Mouse (Mus musculus): Measurements from ENCODE around the gene Nfkbil1. TPM values are rescaled to one million over a fixed set of nuclear protein-coding genes. Genes with fewer than 3 reads are reported as not detected.
A peak's percentile ranks its signal among the peaks of the same experiment; 100 is the strongest.

Nfkbil1 gene
- 15.5 and 15.7 TPM in 2 replicates for polyA plus RNA-seq (2012; ENCODE audit: insufficient read depth, insufficient read length, missing spikeins)

DNA sequence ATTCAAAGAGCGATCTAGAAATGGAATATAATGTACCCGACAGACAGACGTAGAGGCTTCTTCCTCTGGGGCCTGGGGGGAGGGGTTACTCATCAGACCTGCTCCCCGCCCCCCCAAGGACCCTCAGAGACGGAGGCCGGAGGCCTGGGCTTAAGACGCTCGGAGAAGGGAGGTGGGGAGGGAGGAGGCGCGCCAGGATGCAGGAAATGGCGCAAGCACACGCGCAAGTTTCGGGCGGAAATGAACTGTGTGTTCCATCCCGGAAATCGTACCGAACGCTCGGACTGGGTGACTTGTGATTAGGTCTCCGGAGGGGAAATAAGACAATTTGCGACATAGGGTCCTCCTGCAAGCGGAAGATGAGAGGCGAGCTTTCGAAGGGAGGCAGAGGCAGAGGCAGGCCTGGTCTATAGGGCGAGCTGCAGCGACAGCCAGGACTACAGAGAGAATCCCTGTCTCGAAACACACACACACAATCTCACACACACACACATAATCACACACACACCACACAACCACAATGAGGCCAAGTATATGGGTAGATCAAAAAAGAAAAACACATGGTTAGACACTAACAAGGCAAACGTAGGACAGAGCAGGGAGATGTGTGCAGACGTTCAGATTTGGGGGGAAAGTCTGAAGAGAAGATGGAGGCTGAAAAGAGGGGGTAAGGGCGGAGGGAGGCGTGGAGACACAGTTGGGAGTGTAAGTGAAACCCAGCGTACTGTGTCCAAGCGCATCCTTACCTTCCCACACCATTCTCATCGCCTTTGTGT is at the start of gene Nfkbil1:
Gene Nfkbil1, minus strand, starts transcription at position 179 of the 776 bp plus-strand sequence.
- Histone ChIP-seq H3K4me3 (ENCODE audit: insufficient read depth, low read length) (peak within 1 kb of the TSS; percentile 87), H3K4me1 (ENCODE audit: control insufficient read depth, insufficient read depth, low read length) (peaks cover 36% of the 10 kb centered on the region), H3K27ac (ENCODE audit: insufficient read depth, low read depth, low read length) (peak within 1 kb of the TSS; percentile 92)
- no peak for TF ChIP-seq CTCF (IDR thresholded peaks at IDR 0.05; ENCODE audit: low read depth, low read length)
- TF ChIP-seq POLR2A (IDR thresholded peaks at IDR 0.05; ENCODE audit: borderline replicate concordance, low read depth, low read length): no peak

DNA sequence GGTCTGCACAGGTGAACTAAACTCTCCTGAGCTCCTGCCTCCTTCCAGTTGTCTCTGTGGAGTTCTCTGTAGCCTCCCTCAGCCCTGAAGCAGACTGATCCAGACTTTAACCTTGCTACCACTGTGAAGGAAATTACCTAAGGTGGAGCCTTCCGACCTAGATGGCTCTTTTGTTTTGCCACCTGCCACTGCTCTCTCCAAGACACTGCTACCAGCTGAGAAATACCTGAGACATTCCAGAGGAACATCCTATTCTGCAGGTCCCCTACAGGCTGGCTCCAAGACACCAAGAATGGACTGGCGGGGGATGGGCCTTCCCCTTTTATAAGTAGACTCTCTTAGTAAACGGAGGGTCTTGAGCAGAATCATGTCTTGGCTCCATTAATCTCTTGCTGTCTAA is 44.7 kb upstream of the Nfkbil1 start:
- peaks cover under 1% of the 10 kb centered on the region for H3K4me1 ChIP-seq (ENCODE audit: control insufficient read depth, insufficient read depth, low read length)
- H3K27ac ChIP-seq (ENCODE audit: insufficient read depth, low read depth, low read length): no peak overlapping the region
- TF ChIP-seq POLR2A (IDR thresholded peaks at IDR 0.05; ENCODE audit: borderline replicate concordance, low read depth, low read length): no peak
- no peak for TF ChIP-seq CTCF (IDR thresholded peaks at IDR 0.05; ENCODE audit: low read depth, low read length)
- H3K4me3 ChIP-seq (ENCODE audit: insufficient read depth, low read length): no peak overlapping the region

DNA sequence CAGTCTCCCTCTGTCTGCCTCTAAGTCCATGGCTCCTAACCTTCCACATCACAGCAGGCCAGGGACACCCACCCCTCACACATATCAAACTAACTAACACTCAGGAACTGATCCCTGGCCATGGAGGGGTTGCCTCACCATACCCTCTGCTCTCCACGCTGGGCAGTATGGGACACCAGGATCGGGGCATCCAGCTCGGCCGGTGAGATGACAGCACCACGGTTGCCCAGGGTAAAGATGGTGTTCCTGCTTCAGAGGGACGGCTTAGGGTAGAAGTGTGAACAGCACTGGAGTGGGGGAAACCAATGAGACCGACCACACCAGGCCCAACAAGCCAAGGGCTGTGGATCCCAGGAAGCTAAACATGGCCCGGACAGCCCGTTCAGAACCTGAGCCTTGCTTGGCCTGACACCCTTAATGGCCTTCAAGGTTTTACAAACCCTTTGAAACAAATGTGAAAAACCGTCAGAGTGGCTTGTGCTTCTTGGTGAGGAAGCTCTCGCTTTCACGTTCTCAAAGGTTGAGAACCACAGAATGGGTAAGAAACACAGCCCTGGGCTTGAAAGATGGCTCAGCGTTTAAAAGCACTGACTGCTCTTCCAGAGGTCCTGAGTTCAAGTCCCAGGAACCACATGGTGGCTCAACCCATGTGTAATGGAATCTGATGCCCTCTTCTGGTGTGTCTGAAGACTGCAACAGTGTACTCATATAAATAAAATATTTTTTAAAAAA is 43.5 kb upstream of the Nfkbil1 start:
- H3K27ac ChIP-seq (ENCODE audit: insufficient read depth, low read depth, low read length): no peak overlapping the region
- TF ChIP-seq POLR2A (IDR thresholded peaks at IDR 0.05; ENCODE audit: borderline replicate concordance, low read depth, low read length) (no peak), CTCF (IDR thresholded peaks at IDR 0.05; ENCODE audit: low read depth, low read length) (no peak)

DNA sequence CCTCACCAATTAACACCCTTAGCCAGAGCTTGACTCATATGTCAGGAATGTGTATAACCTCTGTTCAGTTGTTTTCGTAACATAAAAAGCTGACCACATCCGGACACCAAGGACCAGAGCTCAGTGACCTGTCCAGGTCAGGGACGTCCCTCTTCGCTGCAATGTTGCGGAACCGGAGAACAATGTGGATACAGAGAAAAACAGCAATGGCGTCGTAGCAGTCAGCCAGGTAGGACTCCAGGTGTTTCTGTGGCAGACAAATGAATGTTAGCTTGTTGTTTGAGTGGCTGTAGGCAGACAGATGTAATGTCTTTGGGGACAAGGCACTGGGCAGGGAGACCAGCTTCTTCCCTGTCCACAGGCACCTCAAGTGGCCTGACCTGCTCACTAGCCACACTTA is 42.5 kb upstream of the Nfkbil1 start:
- TF ChIP-seq POLR2A (IDR thresholded peaks at IDR 0.05; ENCODE audit: borderline replicate concordance, low read depth, low read length): no peak
- TF ChIP-seq CTCF (IDR thresholded peaks at IDR 0.05; ENCODE audit: low read depth, low read length): no peak

More for the DNA sequence above, 43.5 kb upstream of the Nfkbil1 start:
- Histone ChIP-seq H3K4me1 (ENCODE audit: control insufficient read depth, insufficient read depth, low read length) (peaks cover 8% of the 10 kb centered on the region), H3K4me3 (ENCODE audit: insufficient read depth, low read length) (no peak overlapping the region)

DNA sequence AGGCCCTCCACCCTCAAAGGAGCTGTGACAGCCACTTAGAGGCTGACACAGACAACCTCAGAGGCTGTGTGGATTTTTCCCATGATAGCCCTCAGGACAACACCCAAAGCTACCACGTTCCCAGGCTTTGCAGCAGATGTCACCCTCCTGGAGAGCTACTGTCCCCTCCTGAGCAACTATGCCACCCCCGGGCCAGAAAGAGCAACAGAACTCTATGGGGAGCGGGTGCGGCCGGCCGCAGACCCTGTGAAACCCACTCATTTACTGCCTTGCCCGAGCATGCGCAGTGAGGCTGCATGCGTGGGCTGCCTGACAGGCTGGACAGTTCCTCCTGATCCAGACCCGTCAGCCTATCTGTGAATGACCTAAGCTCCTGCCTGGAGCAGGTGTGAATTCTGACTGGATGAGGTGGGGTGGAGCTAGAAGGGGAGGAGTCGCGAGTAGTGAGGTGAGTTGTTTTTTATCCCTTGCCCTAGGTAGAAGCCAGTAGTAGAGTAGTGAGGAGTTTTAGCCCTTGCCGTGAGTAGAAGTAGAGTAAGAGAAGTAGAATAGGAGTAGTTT is 40.8 kb upstream of the Nfkbil1 start:
- Histone ChIP-seq H3K4me3 (ENCODE audit: insufficient read depth, low read length) (no peak overlapping the region), H3K4me1 (ENCODE audit: control insufficient read depth, insufficient read depth, low read length) (peaks cover 8% of the 10 kb centered on the region), H3K27ac (ENCODE audit: insufficient read depth, low read depth, low read length) (no peak overlapping the region)
- no peak for TF ChIP-seq CTCF (IDR thresholded peaks at IDR 0.05; ENCODE audit: low read depth, low read length)
- no peak for TF ChIP-seq POLR2A (IDR thresholded peaks at IDR 0.05; ENCODE audit: borderline replicate concordance, low read depth, low read length)

More for the DNA sequence above, 42.5 kb upstream of the Nfkbil1 start:
- Histone ChIP-seq H3K4me3 (ENCODE audit: insufficient read depth, low read length) (no peak overlapping the region), H3K4me1 (ENCODE audit: control insufficient read depth, insufficient read depth, low read length) (peaks cover 8% of the 10 kb centered on the region), H3K27ac (ENCODE audit: insufficient read depth, low read depth, low read length) (no peak overlapping the region)

DNA sequence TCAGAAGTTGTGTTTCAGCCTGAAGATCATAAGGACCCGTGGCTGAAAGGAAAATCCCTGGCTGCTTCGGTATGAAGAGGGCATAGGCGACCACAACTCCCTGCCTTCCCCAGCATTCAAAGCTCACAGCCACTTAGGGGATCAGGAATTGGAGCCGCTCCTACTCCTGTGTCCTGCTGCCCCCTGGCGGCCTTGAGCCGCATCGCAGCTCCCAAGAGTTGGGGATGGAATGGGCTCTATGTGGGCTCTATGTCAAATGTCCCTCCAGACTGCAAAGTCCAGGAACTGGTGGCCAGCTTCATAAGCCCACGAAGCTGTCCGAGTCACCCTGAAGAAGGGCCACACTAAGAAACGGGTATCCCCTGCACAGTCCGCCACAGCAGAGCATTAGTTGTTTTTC is 39.2 kb upstream of the Nfkbil1 start:
- Histone ChIP-seq H3K27ac (ENCODE audit: insufficient read depth, low read depth, low read length) (no peak overlapping the region), H3K4me1 (ENCODE audit: control insufficient read depth, insufficient read depth, low read length) (peaks cover 9% of the 10 kb centered on the region), H3K4me3 (ENCODE audit: insufficient read depth, low read length) (no peak overlapping the region)
- TF ChIP-seq CTCF (IDR thresholded peaks at IDR 0.05; ENCODE audit: low read depth, low read length) (peak; percentile 67), POLR2A (IDR thresholded peaks at IDR 0.05; ENCODE audit: borderline replicate concordance, low read depth, low read length) (no peak)

DNA sequence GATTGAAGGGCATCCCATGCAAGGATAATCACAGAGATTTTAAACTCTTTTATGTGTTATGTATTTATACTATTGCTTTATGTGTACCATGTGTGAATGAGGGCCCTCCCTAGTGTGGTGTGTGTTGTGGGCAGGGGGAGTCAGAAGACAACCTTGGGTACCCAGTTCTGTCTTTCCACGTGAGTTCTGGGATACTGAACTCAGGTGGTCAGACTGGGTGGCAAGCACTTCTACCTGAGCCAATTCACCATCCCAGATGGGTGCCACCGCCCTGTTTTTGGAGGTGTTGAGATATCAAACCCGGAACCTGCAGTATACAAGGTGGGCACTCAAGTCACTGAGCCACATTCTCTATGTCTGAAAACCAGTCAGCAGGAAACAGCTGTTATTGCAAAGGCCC is 36.7 kb upstream of the Nfkbil1 start:
- TF ChIP-seq CTCF (IDR thresholded peaks at IDR 0.05; ENCODE audit: low read depth, low read length) (no peak), POLR2A (IDR thresholded peaks at IDR 0.05; ENCODE audit: borderline replicate concordance, low read depth, low read length) (no peak)
- H3K4me1 ChIP-seq (ENCODE audit: control insufficient read depth, insufficient read depth, low read length): peaks cover 11% of the 10 kb centered on the region
- no peak overlapping the region for H3K27ac ChIP-seq (ENCODE audit: insufficient read depth, low read depth, low read length)
- H3K4me3 ChIP-seq (ENCODE audit: insufficient read depth, low read length): no peak overlapping the region

DNA sequence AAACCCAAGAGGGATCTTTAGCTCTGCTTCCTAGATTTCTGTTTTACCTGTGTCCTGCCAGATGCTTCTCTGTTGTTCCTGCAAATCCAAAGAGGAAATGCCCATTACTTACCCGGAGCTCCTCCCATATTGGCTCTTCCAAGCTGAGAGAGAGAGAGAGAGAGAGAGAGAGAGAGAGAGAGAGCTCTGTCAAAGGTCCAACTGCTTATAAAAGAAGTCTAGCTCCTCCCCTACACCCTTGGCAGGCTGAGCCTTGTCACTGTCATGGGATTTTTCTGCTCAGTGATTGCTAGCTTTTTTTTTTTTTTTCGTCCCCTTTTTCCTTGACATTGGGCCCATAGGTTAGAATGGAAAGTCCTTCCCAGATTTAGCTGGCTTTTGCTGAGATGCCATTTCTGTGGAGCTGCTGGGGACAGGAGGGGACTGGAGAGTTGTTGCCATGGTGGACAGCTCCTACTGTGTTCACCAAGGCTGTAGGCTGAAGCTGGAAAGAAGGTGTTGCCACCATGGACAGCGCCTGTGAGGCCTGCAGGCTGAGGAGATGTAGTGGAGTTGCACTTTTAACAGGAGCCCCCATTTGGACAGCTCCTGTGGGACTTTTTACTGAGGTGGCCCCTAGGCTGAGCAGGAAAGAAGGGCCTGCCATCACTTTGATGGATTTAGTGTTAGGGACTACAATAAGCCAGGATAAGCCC is 34.2 kb upstream of the Nfkbil1 start:
- Histone ChIP-seq H3K4me3 (ENCODE audit: insufficient read depth, low read length) (no peak overlapping the region), H3K27ac (ENCODE audit: insufficient read depth, low read depth, low read length) (no peak overlapping the region), H3K4me1 (ENCODE audit: control insufficient read depth, insufficient read depth, low read length) (peaks cover 10% of the 10 kb centered on the region)
- no peak for TF ChIP-seq POLR2A (IDR thresholded peaks at IDR 0.05; ENCODE audit: borderline replicate concordance, low read depth, low read length)
- no peak for TF ChIP-seq CTCF (IDR thresholded peaks at IDR 0.05; ENCODE audit: low read depth, low read length)

DNA sequence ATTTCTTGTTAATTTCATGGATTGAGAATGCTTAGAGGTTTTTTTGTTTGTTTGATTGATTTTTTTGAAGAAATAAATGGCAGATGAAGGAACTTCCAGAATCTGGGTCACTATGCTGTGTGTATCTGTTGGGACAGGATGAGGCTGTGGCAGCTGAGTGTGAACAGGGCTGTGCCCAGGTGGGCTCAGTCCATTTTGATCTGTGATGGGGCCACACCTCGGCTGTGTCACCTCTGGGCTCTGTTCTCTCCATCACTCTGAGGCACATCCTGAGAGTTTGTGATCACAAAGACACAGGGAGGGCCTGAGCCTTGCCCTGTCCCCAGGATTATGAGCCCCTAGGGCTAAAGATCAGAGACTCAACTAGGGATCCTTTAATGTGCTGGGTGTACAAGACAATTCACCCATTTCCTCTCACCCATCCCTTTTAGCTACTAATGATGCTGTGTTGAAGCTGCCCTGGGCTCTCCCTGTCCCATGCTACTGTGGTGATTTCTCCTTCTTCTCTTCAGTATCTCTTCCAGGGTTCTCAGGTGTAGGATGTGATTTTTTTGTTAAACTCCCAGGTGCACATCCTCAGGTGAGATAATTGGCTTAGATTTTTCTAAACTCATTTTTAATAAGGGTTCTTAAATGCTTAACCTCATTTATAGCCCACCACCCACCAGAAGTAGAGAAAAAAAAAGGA is 32.0 kb upstream of the Nfkbil1 start:
- TF ChIP-seq CTCF (IDR thresholded peaks at IDR 0.05; ENCODE audit: low read depth, low read length) (no peak), POLR2A (IDR thresholded peaks at IDR 0.05; ENCODE audit: borderline replicate concordance, low read depth, low read length) (no peak)
- no peak overlapping the region for H3K4me3 ChIP-seq (ENCODE audit: insufficient read depth, low read length)
- H3K4me1 ChIP-seq (ENCODE audit: control insufficient read depth, insufficient read depth, low read length): peaks cover 7% of the 10 kb centered on the region
- no peak overlapping the region for H3K27ac ChIP-seq (ENCODE audit: insufficient read depth, low read depth, low read length)

Data from bone marrow macrophage, adult 2 months (primary cell).